Mouse (Mus musculus): ENCODE measurements around the gene Sox8. TPM values are rescaled to one million over a fixed set of nuclear protein-coding genes. Genes with fewer than 3 reads are reported as not detected.

The Sox8 gene
- polyA plus RNA-seq, 1 experiment from 2014 or later = 4.7 TPM

- no peak for ATAC-seq (ENCODE audit: low FRiP score, low read depth)
- peaks cover 20% of the 10 kb centered on the region for H3K4me1 ChIP-seq
- no peak overlapping the region for H3K27ac ChIP-seq (replicated peaks)
Measured at GRCm38 (mm10) chr17:25577702-25578101, 7.2 kb upstream of the Sox8 start.

GRCm38 (mm10) chr17:25577263-25577662 lies 6.8 kb upstream of the Sox8 start:
- Histone ChIP-seq H3K27ac (replicated peaks) (no peak overlapping the region), H3K9ac (replicated peaks) (no peak overlapping the region), H3K36me3 (no peaks in the 10 kb centered on the region), H3K27me3 (peaks cover 31% of the 10 kb centered on the region), H3K4me2 (replicated peaks) (no peak overlapping the region), H3K4me1 (peaks cover 19% of the 10 kb centered on the region), H3K9me3 (no peaks in the 10 kb centered on the region), H3K4me3 (no peak overlapping the region)
- 56% methylated on average over 6 of the region's 6 CpGs for WGBS
- no peak for ATAC-seq (ENCODE audit: low FRiP score, low read depth)

More at GRCm38 (mm10) chr17:25577702-25578101, 7.2 kb upstream of the Sox8 start:
- peaks cover 27% of the 10 kb centered on the region for H3K27me3 ChIP-seq
- H3K9me3 ChIP-seq = no peaks in the 10 kb centered on the region
- H3K9ac ChIP-seq (replicated peaks) = no peak overlapping the region
- H3K36me3 ChIP-seq = no peaks in the 10 kb centered on the region
- H3K4me3 ChIP-seq = no peak overlapping the region
- no peak overlapping the region for H3K4me2 ChIP-seq (replicated peaks)
- 36% methylated on average over 2 of the region's 2 CpGs for WGBS

DNA sequence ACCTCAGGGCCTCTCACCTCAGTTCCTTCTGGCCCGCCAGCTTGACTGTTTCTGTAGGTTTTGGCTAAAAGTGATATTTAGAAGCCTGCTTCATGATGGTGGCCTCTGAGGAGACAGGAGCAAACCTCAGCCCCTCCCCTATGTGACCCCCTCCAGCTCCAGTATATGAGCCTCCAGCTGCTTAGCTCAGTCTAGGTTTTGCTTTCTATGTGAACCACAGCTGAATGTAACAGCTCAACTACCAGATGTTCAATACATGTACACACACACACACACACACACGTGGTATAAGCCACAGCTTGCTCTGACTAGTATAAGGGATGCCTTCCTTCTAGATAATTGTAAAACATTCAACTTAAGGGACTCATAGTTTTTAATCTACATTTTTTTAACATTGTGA lies 5.5 kb upstream of the Sox8 start:
- H3K4me1 ChIP-seq = peaks cover 22% of the 10 kb centered on the region
- H3K9ac ChIP-seq (replicated peaks) = no peak overlapping the region
- no peak for ATAC-seq (ENCODE audit: low FRiP score, low read depth)
- 75% methylated on average over 2 of the region's 2 CpGs for WGBS
- H3K27ac ChIP-seq (replicated peaks) = no peak overlapping the region
- H3K36me3 ChIP-seq = no peaks in the 10 kb centered on the region
- peaks cover 43% of the 10 kb centered on the region for H3K27me3 ChIP-seq
- no peaks in the 10 kb centered on the region for H3K9me3 ChIP-seq
- H3K4me3 ChIP-seq = no peak overlapping the region
- H3K4me2 ChIP-seq (replicated peaks) = no peak overlapping the region

DNA sequence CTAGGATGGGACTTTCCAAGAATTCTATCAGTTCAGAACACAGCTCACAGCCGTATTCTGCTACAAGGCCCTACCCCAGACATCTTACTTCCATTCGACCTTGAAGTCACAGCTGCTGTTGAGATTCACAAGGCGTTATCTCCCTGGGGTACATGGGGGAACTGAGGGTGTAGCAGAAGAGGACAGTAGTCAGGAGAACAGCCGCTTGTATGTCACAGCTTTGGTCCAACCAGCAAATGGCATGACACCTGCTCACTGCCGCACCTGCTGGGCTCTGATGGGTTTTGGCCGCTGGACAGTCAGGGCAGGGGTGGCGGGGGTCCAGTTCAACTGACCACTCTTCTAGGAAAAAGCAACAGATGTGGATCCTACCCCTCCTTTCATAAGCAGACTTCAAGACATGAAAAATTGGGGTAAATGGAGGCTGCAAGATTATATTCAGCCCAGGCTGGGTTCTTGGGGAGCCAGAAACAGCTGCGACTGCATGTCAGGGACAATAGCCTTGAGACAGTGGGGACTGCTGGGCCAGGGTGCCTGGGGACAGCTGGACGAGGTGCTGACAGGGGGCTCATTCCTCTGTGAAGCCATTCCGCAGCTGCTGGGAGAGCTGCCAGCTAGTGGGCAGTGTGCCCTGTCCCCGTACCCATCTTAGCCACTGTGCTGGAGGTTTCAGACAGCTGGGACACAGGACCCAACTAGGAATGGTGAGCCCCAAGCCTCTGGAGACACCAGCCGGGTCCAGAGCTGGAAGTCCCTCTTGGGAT lies 4.9 kb upstream of the Sox8 start:
- H3K36me3 ChIP-seq = no peaks in the 10 kb centered on the region
- peaks cover 50% of the 10 kb centered on the region for H3K27me3 ChIP-seq
- H3K4me2 ChIP-seq (replicated peaks) = no peak overlapping the region
- H3K9me3 ChIP-seq = no peaks in the 10 kb centered on the region
- WGBS = 82% methylated on average over 12 of the region's 12 CpGs
- no peak overlapping the region for H3K4me3 ChIP-seq
- H3K4me1 ChIP-seq = peaks cover 28% of the 10 kb centered on the region
- no peak for ATAC-seq (ENCODE audit: low FRiP score, low read depth)
- H3K27ac ChIP-seq (replicated peaks) = no peak overlapping the region
- 0 out of 2 replicates have a peak overlapping the region, but pooled peaks have one; percentile 28 for H3K9ac ChIP-seq (replicated peaks)

- no peak for ATAC-seq (ENCODE audit: low FRiP score, low read depth)
- Histone ChIP-seq H3K36me3 (no peaks in the 10 kb centered on the region), H3K4me1 (peaks cover 46% of the 10 kb centered on the region), H3K4me2 (replicated peaks) (peak overlapping the region; percentile 79), H3K27ac (replicated peaks) (no peak overlapping the region), H3K27me3 (peaks cover 78% of the 10 kb centered on the region), H3K9me3 (no peaks in the 10 kb centered on the region), H3K9ac (replicated peaks) (peak overlapping the region; percentile 54; the same call in 1 of the 2 replicates), H3K4me3 (peak overlapping the region; percentile 49)
- 3% methylated on average over 8 of the region's 8 CpGs for WGBS
Measured at GRCm38 (mm10) chr17:25571453-25571820, 951 bp upstream of the Sox8 start.

DNA sequence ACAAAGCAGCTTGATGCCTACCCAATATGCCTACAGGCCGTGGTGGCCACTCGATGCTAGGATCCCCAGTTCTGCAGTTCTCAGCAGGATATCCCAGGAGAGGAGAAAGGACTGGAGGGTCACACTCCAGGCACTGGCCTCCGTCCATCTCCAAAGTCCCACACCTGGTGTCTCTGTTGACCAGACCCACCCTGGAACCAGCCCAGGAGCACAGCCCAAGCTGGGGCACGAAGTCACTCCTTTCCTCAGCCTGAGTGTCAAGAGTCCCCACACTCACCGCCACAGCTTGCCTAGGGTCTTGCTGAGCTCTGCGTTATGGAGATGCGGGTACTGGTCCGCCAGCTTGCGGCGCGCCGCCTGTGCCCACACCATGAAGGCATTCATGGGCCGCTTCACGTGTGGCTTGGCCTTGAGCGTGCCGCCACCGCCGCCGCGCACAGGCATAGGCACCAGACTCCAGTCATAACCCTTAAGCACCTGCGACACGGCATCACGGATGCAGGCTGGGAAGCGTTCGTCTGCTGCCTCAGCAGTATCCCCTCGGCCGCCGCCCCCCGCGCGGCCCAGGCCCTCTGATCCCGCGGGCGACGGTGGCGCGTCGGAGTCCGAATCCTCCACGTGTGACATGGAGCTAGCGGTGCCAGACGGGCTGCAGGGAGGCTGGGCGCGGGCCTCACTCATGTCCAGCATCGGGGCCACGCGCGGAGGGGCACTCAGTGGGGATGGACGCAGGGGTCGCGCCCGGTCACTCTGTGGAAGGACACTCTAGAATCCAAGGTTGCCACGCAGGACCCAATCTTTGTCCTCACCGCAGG lies 446 bp downstream of the Sox8 start:
- Histone ChIP-seq H3K4me1 (peaks cover 52% of the 10 kb centered on the region), H3K9me3 (no peaks in the 10 kb centered on the region), H3K27ac (replicated peaks) (no peak overlapping the region), H3K4me2 (replicated peaks) (peak overlapping the region; percentile 79), H3K27me3 (peaks cover 78% of the 10 kb centered on the region), H3K4me3 (peak overlapping the region; percentile 49), H3K9ac (replicated peaks) (peak overlapping the region; percentile 54; the same call in 1 of the 2 replicates), H3K36me3 (no peaks in the 10 kb centered on the region)
- WGBS = 3% methylated on average over 54 of the region's 54 CpGs
- peak; percentile 52 for ATAC-seq (ENCODE audit: low FRiP score, low read depth)

GRCm38 (mm10) chr17:25568880-25569279 lies 1.6 kb downstream of the Sox8 start:
- Histone ChIP-seq H3K4me1 (peaks cover 57% of the 10 kb centered on the region), H3K9me3 (no peaks in the 10 kb centered on the region), H3K27ac (replicated peaks) (no peak overlapping the region), H3K9ac (replicated peaks) (no peak overlapping the region), H3K36me3 (no peaks in the 10 kb centered on the region), H3K4me3 (peak overlapping the region; percentile 49), H3K27me3 (peaks cover 73% of the 10 kb centered on the region), H3K4me2 (replicated peaks) (peak overlapping the region; percentile 79)
- WGBS = 79% methylated on average over 11 of the region's 11 CpGs
- no peak for ATAC-seq (ENCODE audit: low FRiP score, low read depth)

DNA sequence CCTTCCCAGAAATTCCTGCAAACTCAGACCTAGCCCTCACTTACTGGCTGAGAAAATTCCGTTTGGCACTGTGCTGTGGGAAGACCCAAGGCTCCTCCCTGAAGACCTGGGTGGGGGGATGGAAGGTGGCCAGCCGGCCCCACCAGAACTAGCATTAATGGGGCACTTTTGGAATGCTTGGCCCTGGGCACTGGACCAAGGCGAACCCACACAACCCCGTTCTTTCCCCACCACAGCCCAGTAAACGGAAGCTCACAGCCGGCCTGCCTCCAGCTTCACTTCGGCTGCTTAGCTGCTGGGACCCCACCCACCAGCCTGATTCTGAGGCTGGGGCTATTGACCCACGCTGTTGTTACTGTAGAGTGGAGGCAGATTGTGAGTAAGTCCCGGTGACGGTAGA lies 2.3 kb downstream of the Sox8 start:
- H3K4me2 ChIP-seq (replicated peaks) = 0 out of 2 replicates have a peak overlapping the region, but pooled peaks have one; percentile 22
- peaks cover 57% of the 10 kb centered on the region for H3K4me1 ChIP-seq
- H3K4me3 ChIP-seq = no peak overlapping the region
- no peaks in the 10 kb centered on the region for H3K36me3 ChIP-seq
- 55% methylated on average over 10 of the region's 10 CpGs for whole genome bisulfite sequencing
- no peak overlapping the region for H3K27ac ChIP-seq (replicated peaks)
- H3K9ac ChIP-seq (replicated peaks) = no peak overlapping the region
- ATAC-seq (ENCODE audit: low FRiP score, low read depth) = no peak
- peaks cover 72% of the 10 kb centered on the region for H3K27me3 ChIP-seq
- no peaks in the 10 kb centered on the region for H3K9me3 ChIP-seq

DNA sequence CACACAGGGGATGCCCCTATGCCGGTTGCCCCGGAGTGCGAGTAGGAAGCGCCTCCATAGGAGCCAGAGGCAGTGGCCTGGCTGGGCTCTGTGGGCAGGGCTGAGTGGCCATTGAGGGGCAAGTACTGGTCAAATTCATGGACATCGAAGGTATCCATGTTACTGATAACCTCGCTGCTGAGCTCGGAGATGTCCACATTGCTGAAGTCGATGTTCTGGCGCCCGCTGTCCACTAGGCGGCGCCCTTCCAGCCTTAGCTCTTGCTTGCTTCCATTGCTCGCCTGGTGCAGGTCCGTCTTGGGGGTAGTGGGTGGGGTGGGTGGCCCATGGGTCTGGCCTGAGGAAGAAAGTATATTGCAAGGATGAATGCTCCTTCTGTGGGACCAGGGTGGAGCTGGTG lies 2.7 kb downstream of the Sox8 start:
- no peak overlapping the region for H3K9ac ChIP-seq (replicated peaks)
- peaks cover 57% of the 10 kb centered on the region for H3K4me1 ChIP-seq
- H3K27me3 ChIP-seq = peaks cover 71% of the 10 kb centered on the region
- ATAC-seq (ENCODE audit: low FRiP score, low read depth) = no peak
- H3K4me2 ChIP-seq (replicated peaks) = peak overlapping the region; percentile 22
- H3K27ac ChIP-seq (replicated peaks) = no peak overlapping the region
- WGBS = 22% methylated on average over 14 of the region's 14 CpGs
- H3K36me3 ChIP-seq = no peaks in the 10 kb centered on the region
- H3K4me3 ChIP-seq = no peak overlapping the region
- no peaks in the 10 kb centered on the region for H3K9me3 ChIP-seq

DNA sequence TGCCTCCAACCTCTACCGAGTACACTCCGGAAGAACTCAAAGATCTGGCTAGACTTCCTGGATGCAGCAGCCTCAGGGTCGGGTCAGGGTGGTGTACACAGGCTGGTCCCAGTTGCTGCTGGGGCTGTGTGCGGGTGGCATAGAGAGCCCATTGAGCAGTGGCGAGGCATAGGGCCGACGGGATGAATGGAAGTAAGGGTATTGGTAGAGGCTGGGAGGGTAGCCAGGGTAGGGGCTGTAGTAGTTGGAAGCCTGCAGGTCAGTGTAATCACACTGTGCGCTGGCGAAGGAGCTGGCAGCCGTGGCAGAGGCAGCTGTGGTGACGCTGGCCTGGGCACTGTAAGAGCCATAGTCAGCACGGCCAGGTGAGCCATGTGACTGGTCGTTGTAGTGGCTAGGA lies 3.2 kb downstream of the Sox8 start:
- ATAC-seq (ENCODE audit: low FRiP score, low read depth) = no peak
- Histone ChIP-seq H3K9me3 (no peaks in the 10 kb centered on the region), H3K27me3 (peaks cover 66% of the 10 kb centered on the region), H3K4me1 (peaks cover 58% of the 10 kb centered on the region), H3K4me2 (replicated peaks) (no peak overlapping the region), H3K36me3 (no peaks in the 10 kb centered on the region), H3K4me3 (no peak overlapping the region), H3K9ac (replicated peaks) (no peak overlapping the region), H3K27ac (replicated peaks) (no peak overlapping the region)
- 80% methylated on average over 13 of the region's 13 CpGs for WGBS

- no peaks in the 10 kb centered on the region for H3K9me3 ChIP-seq
- no peaks in the 10 kb centered on the region for H3K36me3 ChIP-seq
- no peak overlapping the region for H3K27ac ChIP-seq (replicated peaks)
- WGBS = 79% methylated on average over 17 of the region's 17 CpGs
- no peak for ATAC-seq (ENCODE audit: low FRiP score, low read depth)
- peaks cover 54% of the 10 kb centered on the region for H3K27me3 ChIP-seq
- no peak overlapping the region for H3K9ac ChIP-seq (replicated peaks)
- H3K4me3 ChIP-seq = no peak overlapping the region
- H3K4me1 ChIP-seq = peaks cover 64% of the 10 kb centered on the region
- H3K4me2 ChIP-seq (replicated peaks) = no peak overlapping the region
Measured at GRCm38 (mm10) chr17:25565860-25566600, 4.5 kb downstream of the Sox8 start.
